Mouse (Mus musculus) olfactory bulb, adult 2 months (tissue): ENCODE results near the gene Olfr131.
"Not testable (repeated sequence)": the region's sequence is repeated elsewhere in the genome, so short reads cannot be mapped to it uniquely, and the experiment has no call there.

Experiments
- CTCF ChIP-seq: fragments of 200-500 bp; IDR thresholded peaks from 2 replicates; pipeline ENCODE4 v1.5.1; 2012; ENCODE audit warnings: low read depth, mild to moderate bottlenecking, low read length, moderate library complexity; ENCODE audit not compliant: insufficient read depth
- POLR2A ChIP-seq: fragments of 200-500 bp; IDR thresholded peaks from 2 replicates; pipeline ENCODE4 v1.6.1; 2012; ENCODE audit warnings: mild to moderate bottlenecking, low read depth, low read length, moderate library complexity; ENCODE audit not compliant: insufficient read depth

DNA sequence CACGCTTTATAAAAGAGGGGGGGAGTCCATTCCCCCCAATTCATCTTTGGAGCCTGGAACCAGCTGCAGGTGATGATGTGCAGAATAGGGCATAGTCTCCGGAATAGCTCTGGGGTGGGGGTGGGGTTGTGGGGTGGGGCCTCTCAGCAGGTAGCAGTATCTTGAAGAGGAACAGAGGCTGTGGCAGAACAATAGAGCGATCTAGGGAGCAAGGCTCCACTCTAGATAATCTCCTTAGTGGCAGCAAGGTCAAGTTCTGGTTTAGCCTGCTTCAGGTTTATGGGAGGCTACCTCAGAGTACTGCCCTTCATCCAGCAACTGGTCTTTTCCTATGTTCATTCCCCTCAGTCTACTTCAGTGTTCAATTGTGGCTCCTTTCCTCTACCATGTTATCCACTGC lies 36.9 kb upstream of the Olfr131 start:
- not testable (repeated sequence) for TF ChIP-seq CTCF, POLR2A
